Mouse (Mus musculus) ovary, postnatal 10 days (tissue): ENCODE data around the gene Prm2.
"Not testable (repeated sequence)": the region's sequence is repeated elsewhere in the genome, so short reads cannot be mapped to it uniquely, and the experiment has no call there.

Experiments used
- DNase-seq: peaks from one replicate; pipeline ENCODE4 v3.0.0; 2022; ENCODE audit warnings: low spot score

Gene Prm2

GRCm38 (mm10) chr16:10810376-10810775 lies 14.4 kb upstream of the Prm2 start:
- no peak for DNase-seq

GRCm38 (mm10) chr16:10805789-10806527 lies 10.0 kb upstream of the Prm2 start, which contains the start of gene Prm1:
Gene Prm1 (minus strand): TSS chr16:10805839.
- no peak for DNase-seq

GRCm38 (mm10) chr16:10802420-10802819 lies 6.5 kb upstream of the Prm2 start:
- DNase-seq: not testable (repeated sequence)

- DNase-seq: no peak
Observed at GRCm38 (mm10) chr16:10790702-10791101, 5.2 kb downstream of the Prm2 start, which contains the start of gene Prm3. Gene Prm3 (minus strand): TSS chr16:10790914.

- DNase-seq: no peak
Observed at GRCm38 (mm10) chr16:10788866-10789265, 7.1 kb downstream of the Prm2 start.

- DNase-seq: no peak
Observed at GRCm38 (mm10) chr16:10788271-10788670, 7.7 kb downstream of the Prm2 start, which contains the start of gene Tnp2. Gene Tnp2 (minus strand): TSS chr16:10788660.

GRCm38 (mm10) chr16:10787548-10788058 lies 8.3 kb downstream of the Prm2 start:
- DNase-seq: no peak

GRCm38 (mm10) chr16:10786782-10787547 lies 9.0 kb downstream of the Prm2 start:
- DNase-seq: no peak

GRCm38 (mm10) chr16:10786288-10786687 lies 9.6 kb downstream of the Prm2 start:
- peak; percentile 46 for DNase-seq

GRCm38 (mm10) chr16:10785371-10786231 lies 10.3 kb downstream of the Prm2 start, which contains the start of gene Socs1:
Gene Socs1 (minus strand): TSS chr16:10785536.
- peak; percentile 82 for DNase-seq

GRCm38 (mm10) chr16:10784793-10785370 lies 11.1 kb downstream of the Prm2 start:
- DNase-seq: peak; percentile 96

- DNase-seq: no peak
Observed at GRCm38 (mm10) chr16:10783883-10784792, 11.8 kb downstream of the Prm2 start.

- DNase-seq: no peak
Observed at GRCm38 (mm10) chr16:10783451-10783850, 12.5 kb downstream of the Prm2 start.

- no peak for DNase-seq
Observed at GRCm38 (mm10) chr16:10783152-10783434, 12.8 kb downstream of the Prm2 start.

GRCm38 (mm10) chr16:10782377-10783151 lies 13.4 kb downstream of the Prm2 start:
- DNase-seq: no peak

GRCm38 (mm10) chr16:10781862-10782371 lies 14.0 kb downstream of the Prm2 start:
- DNase-seq: no peak

- no peak for DNase-seq
Observed at GRCm38 (mm10) chr16:10780631-10781120, 15.3 kb downstream of the Prm2 start.

GRCm38 (mm10) chr16:10777579-10778160 lies 18.3 kb downstream of the Prm2 start:
- no peak for DNase-seq

GRCm38 (mm10) chr16:10776322-10776721 lies 19.6 kb downstream of the Prm2 start:
- no peak for DNase-seq
